Mouse (Mus musculus): ENCODE results near the gene Faah.

GRCm38 (mm10) chr4:116049211-116049610 lies 31.5 kb upstream of the Faah start:
- TF ChIP-seq CTCF (IDR thresholded peaks at IDR 0.05; ENCODE audit: extremely low read depth, insufficient read depth, low read length) (no peak), POLR2A (IDR thresholded peaks at IDR 0.05; ENCODE audit: extremely low read depth, insufficient read depth, low read length) (no peak)

Measured in cortical plate, adult 2 months (tissue).